Mouse (Mus musculus): ENCODE results near the gene Il2. TPM values are rescaled to one million over a fixed set of nuclear protein-coding genes. Genes with fewer than 3 reads are reported as not detected.

Gene Il2
- polyA plus RNA-seq, 1 experiment from 2014 or later = 0.39 TPM

DNA sequence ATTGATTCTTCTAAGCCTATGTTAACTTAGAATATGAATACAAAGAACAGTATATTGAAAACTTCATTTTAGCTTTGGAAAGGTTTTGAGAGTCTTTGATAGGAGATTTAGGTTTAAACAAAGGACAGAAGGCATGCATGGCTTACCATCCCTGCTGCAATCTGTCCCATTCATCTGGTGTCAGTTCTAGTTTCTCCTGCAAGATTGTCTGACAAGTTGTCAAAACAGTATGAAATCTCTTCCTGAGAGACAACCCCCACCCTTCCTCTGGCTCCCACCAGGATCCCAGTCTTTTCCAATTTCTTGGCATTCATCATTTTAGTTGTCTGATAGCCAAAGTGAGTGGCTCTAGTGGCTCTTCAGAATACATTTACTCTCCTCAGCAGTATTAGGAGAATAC is 35.0 kb downstream of the Il2 start:
- no peaks in the 10 kb centered on the region for H3K27me3 ChIP-seq (replicated peaks; ENCODE audit: control insufficient read depth, insufficient read depth, low read length)
- H3K4me1 ChIP-seq (replicated peaks; ENCODE audit: control insufficient read depth, insufficient read depth, low read length) = no peaks in the 10 kb centered on the region
- no peak overlapping the region for H3K27ac ChIP-seq (ENCODE audit: low read length)
- H3K4me2 ChIP-seq (ENCODE audit: low read length) = no peak overlapping the region
- no peaks in the 10 kb centered on the region for H3K36me3 ChIP-seq (ENCODE audit: control insufficient read depth, insufficient read depth)
- no peak overlapping the region for H3K4me3 ChIP-seq (replicated peaks; ENCODE audit: low read length)
- peak; percentile 90 for ATAC-seq
- no peak overlapping the region for H3K9ac ChIP-seq (replicated peaks; ENCODE audit: low read depth, low read length)
- no peaks in the 10 kb centered on the region for H3K9me3 ChIP-seq (ENCODE audit: control insufficient read depth, low read length)

DNA sequence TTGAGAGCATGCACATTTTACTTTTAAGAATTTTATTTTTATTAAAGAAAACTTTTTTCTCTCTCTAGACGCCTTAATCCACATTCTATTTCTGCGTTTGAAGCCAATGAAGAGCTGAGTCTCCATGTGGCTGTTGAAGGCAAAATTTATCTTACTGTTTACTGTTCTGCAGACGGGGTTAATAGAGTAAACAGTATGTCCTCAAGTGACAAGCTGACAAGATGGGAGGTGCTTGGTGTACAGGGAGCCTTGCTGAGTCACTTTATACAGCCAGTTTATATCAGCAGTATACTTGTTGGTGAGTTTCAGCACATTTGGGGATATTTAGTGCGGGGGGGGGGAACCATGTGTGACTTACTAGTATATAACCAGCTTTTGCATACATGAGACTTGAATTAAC is 40.9 kb downstream of the Il2 start:
- no peak overlapping the region for H3K9ac ChIP-seq (replicated peaks; ENCODE audit: low read depth, low read length)
- H3K36me3 ChIP-seq (ENCODE audit: control insufficient read depth, insufficient read depth) = no peaks in the 10 kb centered on the region
- ATAC-seq = no peak
- no peaks in the 10 kb centered on the region for H3K27me3 ChIP-seq (replicated peaks; ENCODE audit: control insufficient read depth, insufficient read depth, low read length)
- H3K4me3 ChIP-seq (replicated peaks; ENCODE audit: low read length) = no peak overlapping the region
- H3K9me3 ChIP-seq (ENCODE audit: control insufficient read depth, low read length) = no peaks in the 10 kb centered on the region
- no peak overlapping the region for H3K4me2 ChIP-seq (ENCODE audit: low read length)
- H3K4me1 ChIP-seq (replicated peaks; ENCODE audit: control insufficient read depth, insufficient read depth, low read length) = no peaks in the 10 kb centered on the region
- WGBS = 78% methylated on average over 4 of the region's 4 CpGs
- no peak overlapping the region for H3K27ac ChIP-seq (ENCODE audit: low read length)

DNA sequence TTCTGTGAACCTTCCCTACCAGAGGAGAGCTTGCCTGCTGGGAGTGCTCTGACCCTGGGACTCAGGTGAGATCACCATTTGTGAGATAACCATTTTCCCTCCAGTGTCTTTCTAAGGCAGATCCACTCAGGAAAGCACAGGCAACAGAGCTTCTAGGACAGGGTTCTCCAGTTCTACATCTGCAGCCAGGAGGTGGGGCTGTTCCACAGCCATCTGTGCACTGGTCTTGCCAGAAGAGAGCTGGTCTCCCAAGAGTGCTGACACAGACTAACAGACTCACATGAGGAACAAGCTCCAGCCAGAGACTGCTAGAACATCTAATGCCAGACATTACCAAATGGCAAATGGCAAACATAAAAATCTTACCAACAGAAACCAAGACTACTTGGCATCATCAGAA is 52.5 kb downstream of the Il2 start:
- Histone ChIP-seq H3K4me3 (replicated peaks; ENCODE audit: low read length) (no peak overlapping the region), H3K9ac (replicated peaks; ENCODE audit: low read depth, low read length) (no peak overlapping the region), H3K9me3 (ENCODE audit: control insufficient read depth, low read length) (0 out of 2 replicates have a peak, but pooled peaks cover 3% of the 10 kb centered on the region), H3K27ac (ENCODE audit: low read length) (no peak overlapping the region), H3K27me3 (replicated peaks; ENCODE audit: control insufficient read depth, insufficient read depth, low read length) (no peaks in the 10 kb centered on the region), H3K36me3 (ENCODE audit: control insufficient read depth, insufficient read depth) (no peaks in the 10 kb centered on the region), H3K4me1 (replicated peaks; ENCODE audit: control insufficient read depth, insufficient read depth, low read length) (no peaks in the 10 kb centered on the region), H3K4me2 (ENCODE audit: low read length) (no peak overlapping the region)
- ATAC-seq = no peak

Other genes starting within 250 kb of the Il2 start
- gene Adad1, start 62.4 kb downstream of the Il2 start, polyA plus RNA-seq (2015; fragmentation: Nextera tagmentation; extraction: Ambion mirVana) = 0.47 TPM in 1 of 2 replicates, not detected in the other
- gene Il21, start 106.7 kb upstream of the Il2 start, polyA plus RNA-seq (2015; fragmentation: Nextera tagmentation; extraction: Ambion mirVana) = not detected in 2 replicates
- 5.8 and 6.1 TPM in 2 replicates for gene Bbs12, start 186.6 kb upstream of the Il2 start, polyA plus RNA-seq (2015; fragmentation: Nextera tagmentation; extraction: Ambion mirVana)
- 1.8 and 2.8 TPM in 2 replicates for gene Cetn4, start 186.7 kb upstream of the Il2 start, polyA plus RNA-seq (2015; fragmentation: Nextera tagmentation; extraction: Ambion mirVana)
- gene Fgf2, start 222.4 kb upstream of the Il2 start, polyA plus RNA-seq (2015; fragmentation: Nextera tagmentation; extraction: Ambion mirVana) = 0.39 and 0.41 TPM in 2 replicates

Measured in forebrain, embryonic 16.5 days (tissue).